Mouse (Mus musculus) limb, embryonic 13.5 days (tissue): ENCODE data around the gene Abcc4. TPM values are rescaled to one million over a fixed set of nuclear protein-coding genes. Genes with fewer than 3 reads are reported as not detected.

Experiments used
- ATAC-seq: fragments of 200-750 bp; cut with Nextera tagmentation; 2 replicates; pipeline ENCODE4 v1.8.0; 2017; ENCODE audit warnings: low read depth, moderate number of reproducible peaks, moderate TSS enrichment; ENCODE audit not compliant: low FRiP score
- H3K27ac ChIP-seq: fragments of 300-500 bp; sonication (generic); 2 replicates; pipeline ENCODE4 v1.5.1; 2015; ENCODE audit warnings: inconsistent platforms, mild to moderate bottlenecking, moderate library complexity
- H3K27me3 ChIP-seq: fragments of 300-500 bp; sonication (generic); 2 replicates; pipeline ENCODE4 v1.6.1; 2015; ENCODE audit warnings: mild to moderate bottlenecking, inconsistent platforms
- H3K36me3 ChIP-seq: fragments of 300-500 bp; sonication (generic); 2 replicates; pipeline ENCODE4 v1.6.1; 2015; ENCODE audit warnings: inconsistent platforms, mild to moderate bottlenecking, moderate library complexity
- H3K4me1 ChIP-seq: fragments of 300-500 bp; sonication (generic); 2 replicates; pipeline ENCODE4 v1.6.1; 2015; ENCODE audit warnings: inconsistent platforms
- H3K4me2 ChIP-seq: fragments of 300-500 bp; sonication (generic); replicated peaks from 2 replicates; pipeline ENCODE4 v1.6.1; 2015; ENCODE audit warnings: inconsistent platforms, mild to moderate bottlenecking, moderate library complexity
- H3K4me3 ChIP-seq: fragments of 300-500 bp; sonication (generic); 2 replicates; pipeline ENCODE4 v1.5.1; 2015; ENCODE audit warnings: moderate library complexity, mild to moderate bottlenecking, inconsistent platforms
- H3K9ac ChIP-seq: fragments of 300-500 bp; sonication (generic); 2 replicates; pipeline ENCODE4 v1.6.1; 2015; ENCODE audit warnings: mild to moderate bottlenecking, inconsistent platforms
- H3K9me3 ChIP-seq: fragments of 300-500 bp; sonication (generic); 2 replicates; pipeline ENCODE4 v1.6.1; 2016; ENCODE audit warnings: inconsistent platforms
- WGBS: fragments of 180-500 bp; shearing (Covaris S2); methylation state at CpG from one replicate; pipeline ENCODE4 v1.1.7; 2015; 5-methylcytosine and 5-hydroxymethylcytosine counted together
- polyA plus RNA-seq: library from polyadenylated mRNA; unstranded; fragments of >200 nt; fragmentation: Nextera tagmentation; extraction: Ambion mirVana; gene quantifications from 2 replicates; pipeline ENCODE4 v1.2.1, GENCODE M21; 2015

Abcc4 gene
- polyA plus RNA-seq, 1 experiment from 2014 or later, result 1.4 TPM

- Histone ChIP-seq H3K9ac (no peak overlapping the region), H3K4me2 (no peak overlapping the region), H3K36me3 (no peaks in the 10 kb centered on the region), H3K9me3 (no peaks in the 10 kb centered on the region), H3K4me3 (no peak overlapping the region), H3K27ac (no peak overlapping the region), H3K27me3 (peaks cover 5% of the 10 kb centered on the region; the same call in 1 of the 2 replicates), H3K4me1 (no peaks in the 10 kb centered on the region)
- 81% methylated on average over 6 of the region's 6 CpGs for WGBS
- no peak for ATAC-seq
Measured at GRCm38 (mm10) chr14:118667499-118667898, 38.5 kb downstream of the Abcc4 start.

GRCm38 (mm10) chr14:118664661-118665060 is 41.4 kb downstream of the Abcc4 start:
- 78% methylated on average over 7 of the region's 7 CpGs for WGBS

GRCm38 (mm10) chr14:118662625-118663276 is 43.3 kb downstream of the Abcc4 start:
- no peaks in the 10 kb centered on the region for H3K9me3 ChIP-seq
- WGBS, result 81% methylated on average over 18 of the region's 18 CpGs
- no peaks in the 10 kb centered on the region for H3K27me3 ChIP-seq
- H3K4me1 ChIP-seq, result peaks cover 10% of the 10 kb centered on the region
- H3K36me3 ChIP-seq, result no peaks in the 10 kb centered on the region
- ATAC-seq, result no peak
- no peak overlapping the region for H3K4me2 ChIP-seq
- H3K9ac ChIP-seq, result no peak overlapping the region
- H3K4me3 ChIP-seq, result no peak overlapping the region
- H3K27ac ChIP-seq, result no peak overlapping the region

More at GRCm38 (mm10) chr14:118664661-118665060, 41.4 kb downstream of the Abcc4 start:
- peaks cover 8% of the 10 kb centered on the region for H3K4me1 ChIP-seq
- H3K4me3 ChIP-seq, result no peak overlapping the region
- H3K27me3 ChIP-seq, result peaks cover 5% of the 10 kb centered on the region; the same call in 1 of the 2 replicates
- H3K9me3 ChIP-seq, result no peaks in the 10 kb centered on the region
- H3K36me3 ChIP-seq, result no peaks in the 10 kb centered on the region
- H3K9ac ChIP-seq, result no peak overlapping the region
- H3K27ac ChIP-seq, result no peak overlapping the region
- ATAC-seq, result no peak
- no peak overlapping the region for H3K4me2 ChIP-seq

- Histone ChIP-seq H3K9me3 (no peaks in the 10 kb centered on the region), H3K36me3 (no peaks in the 10 kb centered on the region), H3K4me2 (no peak overlapping the region), H3K4me3 (no peak overlapping the region), H3K9ac (no peak overlapping the region), H3K27ac (no peak overlapping the region), H3K4me1 (peaks cover 10% of the 10 kb centered on the region), H3K27me3 (no peaks in the 10 kb centered on the region)
- 70% methylated on average over 10 of the region's 10 CpGs for WGBS
- no peak for ATAC-seq
Measured at GRCm38 (mm10) chr14:118662124-118662523, 43.9 kb downstream of the Abcc4 start.

GRCm38 (mm10) chr14:118659230-118659629 is 46.8 kb downstream of the Abcc4 start:
- Histone ChIP-seq H3K27me3 (no peaks in the 10 kb centered on the region), H3K27ac (no peak overlapping the region), H3K4me1 (peaks cover 10% of the 10 kb centered on the region), H3K9ac (no peak overlapping the region), H3K4me3 (no peak overlapping the region), H3K4me2 (no peak overlapping the region), H3K9me3 (no peaks in the 10 kb centered on the region), H3K36me3 (no peaks in the 10 kb centered on the region)
- ATAC-seq, result no peak

- no peak overlapping the region for H3K27ac ChIP-seq
- no peaks in the 10 kb centered on the region for H3K27me3 ChIP-seq
- no peak overlapping the region for H3K4me3 ChIP-seq
- 84% methylated on average over 8 of the region's 8 CpGs for WGBS
- no peaks in the 10 kb centered on the region for H3K36me3 ChIP-seq
- no peak overlapping the region for H3K4me2 ChIP-seq
- peaks cover 10% of the 10 kb centered on the region for H3K4me1 ChIP-seq
- H3K9ac ChIP-seq, result no peak overlapping the region
- no peak for ATAC-seq
- no peaks in the 10 kb centered on the region for H3K9me3 ChIP-seq
Measured at GRCm38 (mm10) chr14:118658328-118658692, 47.7 kb downstream of the Abcc4 start.

- Histone ChIP-seq H3K4me3 (no peak overlapping the region), H3K4me2 (no peak overlapping the region), H3K36me3 (no peaks in the 10 kb centered on the region), H3K9me3 (no peaks in the 10 kb centered on the region), H3K27me3 (no peaks in the 10 kb centered on the region), H3K4me1 (peaks cover 10% of the 10 kb centered on the region), H3K9ac (no peak overlapping the region), H3K27ac (no peak overlapping the region)
- 82% methylated on average over 20 of the region's 20 CpGs for WGBS
- no peak for ATAC-seq
Measured at GRCm38 (mm10) chr14:118657673-118658327, 48.2 kb downstream of the Abcc4 start.

- Histone ChIP-seq H3K36me3 (no peaks in the 10 kb centered on the region), H3K27ac (no peak overlapping the region), H3K4me3 (no peak overlapping the region), H3K4me2 (no peak overlapping the region), H3K27me3 (no peaks in the 10 kb centered on the region), H3K9me3 (no peaks in the 10 kb centered on the region), H3K4me1 (peaks cover 10% of the 10 kb centered on the region), H3K9ac (no peak overlapping the region)
- ATAC-seq, result no peak
- 71% methylated on average over 4 of the region's 4 CpGs for WGBS
Measured at GRCm38 (mm10) chr14:118657206-118657605, 48.8 kb downstream of the Abcc4 start.

GRCm38 (mm10) chr14:118656036-118656435 is 50.0 kb downstream of the Abcc4 start:
- Histone ChIP-seq H3K9me3 (no peaks in the 10 kb centered on the region), H3K27ac (no peak overlapping the region), H3K9ac (no peak overlapping the region), H3K36me3 (no peaks in the 10 kb centered on the region), H3K4me2 (no peak overlapping the region), H3K27me3 (no peaks in the 10 kb centered on the region), H3K4me1 (peaks cover 10% of the 10 kb centered on the region), H3K4me3 (no peak overlapping the region)
- ATAC-seq, result no peak
- WGBS, result 73% methylated on average over 7 of the region's 7 CpGs

- Histone ChIP-seq H3K4me1 (peaks cover 4% of the 10 kb centered on the region; the same call in 1 of the 2 replicates), H3K36me3 (no peaks in the 10 kb centered on the region), H3K27ac (no peak overlapping the region), H3K4me3 (no peak overlapping the region), H3K9ac (no peak overlapping the region), H3K9me3 (no peaks in the 10 kb centered on the region), H3K4me2 (no peak overlapping the region), H3K27me3 (no peaks in the 10 kb centered on the region)
- no peak for ATAC-seq
- WGBS, result 83% methylated on average over 2 of the region's 2 CpGs
Measured at GRCm38 (mm10) chr14:118654903-118655302, 51.1 kb downstream of the Abcc4 start.

- 0 out of 2 replicates have a peak, but pooled peaks cover 2% of the 10 kb centered on the region for H3K4me1 ChIP-seq
- no peak overlapping the region for H3K9ac ChIP-seq
- 73% methylated on average over 20 of the region's 20 CpGs for WGBS
- H3K4me3 ChIP-seq, result no peak overlapping the region
- no peak for ATAC-seq
- no peak overlapping the region for H3K27ac ChIP-seq
- H3K36me3 ChIP-seq, result no peaks in the 10 kb centered on the region
- H3K4me2 ChIP-seq, result no peak overlapping the region
- H3K27me3 ChIP-seq, result no peaks in the 10 kb centered on the region
- no peaks in the 10 kb centered on the region for H3K9me3 ChIP-seq
Measured at GRCm38 (mm10) chr14:118651704-118652439, 54.1 kb downstream of the Abcc4 start.

GRCm38 (mm10) chr14:118649895-118650256 is 56.1 kb downstream of the Abcc4 start:
- Histone ChIP-seq H3K27me3 (no peaks in the 10 kb centered on the region), H3K4me1 (0 out of 2 replicates have a peak, but pooled peaks cover 2% of the 10 kb centered on the region), H3K9ac (no peak overlapping the region), H3K9me3 (no peaks in the 10 kb centered on the region), H3K36me3 (no peaks in the 10 kb centered on the region), H3K4me3 (no peak overlapping the region), H3K27ac (no peak overlapping the region), H3K4me2 (no peak overlapping the region)
- no peak for ATAC-seq
- WGBS, result 86% methylated on average over 2 of the region's 2 CpGs
